Mouse (Mus musculus) embryonic facial prominence, embryonic 10.5 days (tissue): ENCODE data around the gene Mcrs1. TPM values are rescaled to one million over a fixed set of nuclear protein-coding genes. Genes with fewer than 3 reads are reported as not detected.

Experiments used
- DNase-seq: peaks from one replicate; pipeline ENCODE4 v3.0.0-alpha.2; 2017; ENCODE audit warnings: low spot score
- H3K27ac ChIP-seq: fragments of 300-500 bp; sonication (generic); replicated peaks from 2 replicates; pipeline ENCODE4 v1.5.1; 2016; ENCODE audit warnings: mild to moderate bottlenecking
- H3K27me3 ChIP-seq: fragments of 300-500 bp; sonication (generic); replicated peaks from 2 replicates; pipeline ENCODE4 v1.6.1; 2016; ENCODE audit warnings: low read depth, mild to moderate bottlenecking; ENCODE audit not compliant: poor library complexity, severe bottlenecking
- H3K36me3 ChIP-seq: fragments of 300-500 bp; sonication (generic); replicated peaks from 2 replicates; pipeline ENCODE4 v1.6.1; 2016; ENCODE audit warnings: mild to moderate bottlenecking, moderate library complexity
- H3K4me1 ChIP-seq: fragments of 300-500 bp; sonication (generic); 2 replicates; pipeline ENCODE4 v1.6.1; 2016
- H3K4me3 ChIP-seq: fragments of 300-500 bp; sonication (generic); 2 replicates; pipeline ENCODE4 v1.5.1; 2016; ENCODE audit warnings: mild to moderate bottlenecking, moderate library complexity
- H3K9me3 ChIP-seq: fragments of 300-500 bp; sonication (generic); 2 replicates; pipeline ENCODE4 v1.6.1; 2016; ENCODE audit warnings: mild to moderate bottlenecking
- WGBS: fragments of 180-500 bp; shearing (Covaris S2); methylation state at CpG from one replicate; pipeline ENCODE4 v1.1.7; 2016; 5-methylcytosine and 5-hydroxymethylcytosine counted together
- polyA plus RNA-seq: library from polyadenylated mRNA; unstranded; fragments of >200 nt; fragmentation: Nextera tagmentation; extraction: Ambion mirVana; gene quantifications from 2 replicates; pipeline ENCODE4 v1.2.1, GENCODE M21; 2016

Mcrs1 gene
- polyA plus RNA-seq, 1 experiment from 2014 or later = 189 TPM

DNA sequence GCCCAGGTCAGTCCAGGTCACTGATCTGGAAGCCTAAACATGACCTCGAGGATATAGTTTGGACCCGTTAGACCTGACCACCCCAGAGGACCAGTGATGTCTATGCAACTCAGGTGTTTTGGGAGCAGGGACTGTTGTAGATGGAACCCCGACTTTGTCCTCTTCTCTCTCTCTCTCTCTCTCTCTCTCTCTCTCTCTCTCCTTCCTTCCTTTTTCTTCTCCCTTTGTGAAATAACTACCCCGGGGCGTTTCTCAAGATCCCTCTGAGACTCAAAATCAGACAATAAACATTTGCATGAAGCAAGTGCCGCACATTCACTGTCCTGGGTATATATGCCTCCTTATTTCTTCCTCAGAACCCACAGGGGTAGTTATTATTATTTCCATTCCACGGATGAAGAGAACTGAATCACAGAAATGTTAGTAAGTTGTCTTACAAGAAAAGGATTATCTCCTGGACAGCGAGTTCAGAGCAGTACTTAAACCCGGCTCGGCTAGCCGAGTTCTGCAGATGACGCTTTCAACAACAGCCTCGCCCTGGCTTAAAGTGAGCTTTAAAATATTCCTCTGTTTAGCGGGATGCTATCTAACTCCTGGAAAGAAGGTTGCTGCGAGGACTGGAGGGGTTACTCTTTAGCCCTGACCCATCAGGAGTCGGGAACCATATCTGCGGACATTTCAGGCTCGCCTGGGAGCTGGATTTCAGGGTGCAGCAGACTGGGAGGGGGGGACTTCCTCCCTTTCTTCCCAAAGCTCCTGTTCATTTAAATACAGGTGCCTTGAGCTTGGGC lies 28.8 kb downstream of the Mcrs1 start:
- WGBS = 5% methylated on average over 18 of the region's 18 CpGs
- Histone ChIP-seq H3K27ac (no peak overlapping the region), H3K27me3 (peaks cover 89% of the 10 kb centered on the region), H3K4me3 (peak overlapping the region; percentile 57), H3K4me1 (peaks cover 62% of the 10 kb centered on the region), H3K36me3 (no peaks in the 10 kb centered on the region), H3K9me3 (no peaks in the 10 kb centered on the region)
- no peak for DNase-seq

DNA sequence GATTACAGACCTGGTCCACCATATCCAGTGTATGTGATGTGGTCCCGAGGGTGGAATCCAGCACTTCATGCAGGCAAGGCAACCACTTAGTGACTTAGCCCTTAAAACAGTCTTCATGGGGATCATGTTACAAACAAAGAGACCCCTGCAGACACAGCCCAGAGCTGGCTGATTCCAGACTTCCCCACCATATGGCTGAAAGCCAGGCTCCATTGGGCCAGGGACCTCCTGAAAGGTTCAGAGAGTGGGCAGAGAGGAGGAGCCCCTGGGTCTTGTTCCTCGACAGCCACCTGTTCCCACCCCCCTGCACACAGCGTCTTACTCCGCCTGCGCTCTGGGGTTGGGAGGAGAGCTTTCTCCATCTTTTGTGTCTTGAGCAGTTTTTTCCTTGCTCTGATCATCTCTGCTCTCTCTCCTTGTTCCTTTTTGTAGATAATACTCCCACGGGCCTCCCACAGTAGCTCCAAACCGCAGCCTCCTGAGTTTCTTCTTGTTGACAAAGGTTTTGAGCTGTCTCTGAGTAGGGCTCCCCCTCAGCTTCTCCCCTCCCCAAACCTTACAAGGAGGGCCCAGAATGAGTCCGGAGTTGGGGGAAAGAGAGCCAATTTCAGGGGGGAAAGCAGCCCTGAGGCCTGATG lies 30.3 kb downstream of the Mcrs1 start:
- Histone ChIP-seq H3K27me3 (peaks cover 73% of the 10 kb centered on the region), H3K4me3 (peak overlapping the region; percentile 21; the same call in 1 of the 2 replicates)

DNA sequence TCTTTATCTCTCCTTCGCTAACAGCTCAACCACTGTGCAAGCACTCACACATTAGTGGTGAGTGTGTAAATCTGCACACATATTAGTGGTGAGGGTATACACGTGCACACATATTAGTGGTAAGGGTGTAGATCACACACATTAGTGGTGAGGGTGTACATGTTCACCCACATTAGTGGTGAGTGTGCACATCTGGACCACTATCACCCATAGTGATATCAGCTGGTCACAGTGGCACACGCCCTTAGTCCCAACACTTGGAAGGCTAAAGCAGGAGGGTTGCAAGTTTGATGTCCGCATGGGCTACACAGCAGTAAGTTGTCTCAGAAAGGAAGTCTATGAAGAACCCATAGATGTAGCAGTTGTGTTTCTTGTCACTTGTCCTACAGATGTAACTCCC lies 34.1 kb downstream of the Mcrs1 start:
- peaks cover 22% of the 10 kb centered on the region for H3K36me3 ChIP-seq
- H3K4me3 ChIP-seq = no peak overlapping the region
- no peaks in the 10 kb centered on the region for H3K9me3 ChIP-seq
- WGBS = 89% methylated on average over 4 of the region's 4 CpGs
- DNase-seq = no peak
- peaks cover 17% of the 10 kb centered on the region for H3K4me1 ChIP-seq
- H3K27me3 ChIP-seq = peaks cover 35% of the 10 kb centered on the region
- H3K27ac ChIP-seq = no peak overlapping the region

More for the DNA sequence above, 30.3 kb downstream of the Mcrs1 start:
- WGBS = 8% methylated on average over 8 of the region's 8 CpGs
- no peaks in the 10 kb centered on the region for H3K36me3 ChIP-seq
- peak; percentile 69 for DNase-seq
- peaks cover 55% of the 10 kb centered on the region for H3K4me1 ChIP-seq
- 0 out of 2 replicates have a peak overlapping the region, but pooled peaks have one; percentile 14 for H3K27ac ChIP-seq
- no peaks in the 10 kb centered on the region for H3K9me3 ChIP-seq

DNA sequence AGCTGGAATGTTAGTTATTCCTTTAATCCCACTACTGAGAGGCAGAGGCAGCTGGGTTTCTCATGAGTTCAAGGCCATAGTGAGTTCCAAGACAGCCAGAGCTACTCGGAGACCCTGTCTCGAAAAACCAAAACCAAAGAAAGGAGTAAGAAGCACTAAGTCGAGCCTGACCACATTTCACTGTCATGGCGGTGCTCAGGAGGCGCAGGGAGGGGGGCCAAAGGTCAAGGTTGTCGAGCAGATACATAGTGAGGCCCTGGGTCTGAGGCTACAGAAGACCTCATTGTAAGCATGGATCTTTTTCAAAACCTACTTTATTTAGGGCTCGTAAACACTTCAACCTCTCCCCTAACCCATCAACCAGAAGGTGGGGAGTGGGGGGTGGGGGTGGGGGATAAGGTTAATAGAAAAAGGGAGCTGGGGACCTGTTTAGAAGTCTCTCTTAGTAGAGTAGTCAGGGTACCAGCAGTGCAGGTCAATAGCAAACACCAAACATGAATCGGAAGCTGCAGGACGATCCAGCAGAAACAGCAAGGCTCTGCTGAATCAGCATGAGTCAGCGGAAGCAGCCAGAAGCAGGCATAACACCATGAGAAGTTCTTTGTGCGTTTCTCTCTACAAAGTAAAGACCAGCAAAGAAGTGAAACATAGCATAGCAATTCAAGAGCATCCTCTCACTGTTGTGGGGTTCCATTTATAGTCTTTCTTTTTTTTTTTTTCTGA lies 35.9 kb downstream of the Mcrs1 start:
- DNase-seq = no peak
- H3K36me3 ChIP-seq = peaks cover 40% of the 10 kb centered on the region
- 86% methylated on average over 11 of the region's 11 CpGs for WGBS
- no peak overlapping the region for H3K4me3 ChIP-seq
- no peak overlapping the region for H3K27ac ChIP-seq
- no peaks in the 10 kb centered on the region for H3K9me3 ChIP-seq
- H3K4me1 ChIP-seq = no peaks in the 10 kb centered on the region
- H3K27me3 ChIP-seq = peaks cover 18% of the 10 kb centered on the region

DNA sequence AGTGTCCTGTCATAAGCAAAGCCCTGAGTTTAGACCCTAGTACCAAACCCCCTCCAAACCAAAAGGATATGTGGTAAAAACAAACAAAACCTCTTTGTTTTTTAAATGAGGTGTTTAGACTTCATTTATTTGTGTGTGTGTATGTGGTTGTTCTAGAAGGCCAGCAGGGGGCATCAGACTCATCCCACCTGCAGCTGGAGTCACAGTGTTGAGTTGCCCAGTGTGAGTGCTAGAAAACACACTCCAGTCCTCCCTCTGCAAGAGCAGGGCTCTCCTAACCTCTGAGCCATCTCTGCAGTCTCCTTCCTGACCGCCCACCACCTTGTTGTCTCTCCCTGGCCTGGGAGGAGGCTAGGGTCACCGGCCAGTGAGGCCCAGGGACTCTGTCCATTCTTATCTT lies 36.8 kb downstream of the Mcrs1 start:
- Histone ChIP-seq H3K4me1 (no peaks in the 10 kb centered on the region), H3K27ac (no peak overlapping the region), H3K27me3 (peaks cover 8% of the 10 kb centered on the region), H3K36me3 (peaks cover 49% of the 10 kb centered on the region), H3K4me3 (no peak overlapping the region), H3K9me3 (no peaks in the 10 kb centered on the region)
- no peak for DNase-seq
- 75% methylated on average over 2 of the region's 2 CpGs for WGBS

DNA sequence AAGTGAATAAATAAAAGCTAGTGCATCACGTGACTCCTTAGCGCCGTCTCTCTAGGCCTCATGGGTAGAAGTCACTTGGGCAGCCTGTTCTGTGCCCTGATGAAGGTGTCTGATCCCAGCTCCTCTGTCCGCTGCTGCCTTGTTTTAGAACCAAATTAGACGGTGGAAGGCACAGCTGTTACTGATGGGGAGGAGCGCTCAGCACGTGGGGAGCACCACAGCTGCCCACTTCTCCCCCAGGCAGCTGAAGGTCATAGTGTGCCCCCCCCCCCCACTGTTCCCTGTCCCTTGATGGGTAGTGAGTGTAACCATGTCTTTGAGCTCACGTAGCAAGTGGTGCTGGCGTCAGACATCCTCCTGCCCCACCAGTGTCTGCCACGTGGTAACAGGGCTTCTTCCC lies 38.6 kb downstream of the Mcrs1 start:
- Histone ChIP-seq H3K4me1 (no peaks in the 10 kb centered on the region), H3K27ac (no peak overlapping the region), H3K36me3 (peaks cover 67% of the 10 kb centered on the region)

DNA sequence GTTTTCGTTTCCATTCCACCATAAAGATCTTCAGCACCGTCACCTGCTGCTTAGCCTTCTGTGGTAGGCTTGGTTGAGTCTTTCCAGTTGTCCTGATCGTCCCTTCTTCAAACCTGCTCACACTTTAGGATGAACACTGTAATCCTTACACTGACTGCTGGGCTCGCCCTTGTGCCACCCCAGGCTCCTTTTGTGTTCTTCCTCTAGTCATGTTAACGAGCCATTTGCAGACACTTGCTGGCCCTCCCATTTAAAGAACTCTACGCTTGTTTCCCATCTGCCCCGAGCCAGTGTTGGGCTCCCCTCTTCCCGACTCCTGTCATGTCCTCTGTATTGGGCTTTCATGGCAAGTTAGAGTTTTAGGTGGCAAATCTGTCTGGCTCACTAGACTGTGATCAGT lies 45.8 kb downstream of the Mcrs1 start:
- DNase-seq = no peak
- Histone ChIP-seq H3K4me1 (no peaks in the 10 kb centered on the region), H3K9me3 (no peaks in the 10 kb centered on the region), H3K36me3 (peaks cover 93% of the 10 kb centered on the region), H3K27me3 (no peaks in the 10 kb centered on the region), H3K4me3 (no peak overlapping the region), H3K27ac (no peak overlapping the region)
- 75% methylated on average over 8 of the region's 8 CpGs for WGBS

More for the DNA sequence above, 38.6 kb downstream of the Mcrs1 start:
- H3K9me3 ChIP-seq = no peaks in the 10 kb centered on the region
- H3K4me3 ChIP-seq = no peak overlapping the region
- no peak for DNase-seq
- WGBS = 91% methylated on average over 10 of the region's 10 CpGs
- no peaks in the 10 kb centered on the region for H3K27me3 ChIP-seq

DNA sequence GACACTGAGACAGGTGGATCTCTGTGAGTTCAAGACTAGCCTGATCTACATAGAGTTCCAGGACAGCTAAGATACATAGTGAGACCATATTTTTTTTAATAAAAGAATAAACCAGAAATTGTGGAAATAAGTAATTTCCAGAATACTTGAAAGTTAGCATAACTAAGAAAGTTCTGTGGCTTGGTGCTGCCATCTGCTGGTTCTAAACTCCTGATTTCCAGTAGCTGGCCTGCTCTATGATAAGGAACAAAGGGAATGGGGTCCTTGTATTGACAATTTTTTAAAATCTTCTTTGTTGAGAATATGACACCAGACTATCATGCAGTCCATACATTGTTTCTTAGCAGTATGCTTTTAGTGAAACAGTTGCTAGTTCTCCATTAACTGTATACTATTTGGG lies 53.0 kb downstream of the Mcrs1 start:
- peaks cover 90% of the 10 kb centered on the region for H3K36me3 ChIP-seq
- no peak overlapping the region for H3K27ac ChIP-seq
- H3K4me3 ChIP-seq = no peak overlapping the region
- H3K27me3 ChIP-seq = no peaks in the 10 kb centered on the region
- no peaks in the 10 kb centered on the region for H3K9me3 ChIP-seq
- H3K4me1 ChIP-seq = no peaks in the 10 kb centered on the region
- no peak for DNase-seq

DNA sequence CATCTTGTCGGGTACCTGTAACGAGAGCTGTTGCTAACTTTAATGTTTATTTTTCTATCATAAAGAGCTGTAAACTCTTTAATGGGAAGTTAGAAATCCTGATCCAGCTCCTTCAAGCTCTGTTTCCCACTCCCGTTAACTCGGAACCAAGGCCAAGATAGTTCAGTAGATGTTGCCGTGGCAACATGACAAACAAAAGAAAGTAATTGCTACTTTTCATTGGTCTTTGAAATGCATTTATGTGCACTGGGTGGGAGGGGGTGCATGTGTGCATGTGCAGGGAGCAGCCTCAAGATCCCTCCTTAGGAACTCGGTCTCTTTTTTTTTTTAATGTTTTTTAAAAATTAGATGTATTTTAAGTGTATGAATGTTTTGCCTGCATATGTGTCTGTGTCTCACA lies 56.7 kb downstream of the Mcrs1 start:
- no peak for DNase-seq

DNA sequence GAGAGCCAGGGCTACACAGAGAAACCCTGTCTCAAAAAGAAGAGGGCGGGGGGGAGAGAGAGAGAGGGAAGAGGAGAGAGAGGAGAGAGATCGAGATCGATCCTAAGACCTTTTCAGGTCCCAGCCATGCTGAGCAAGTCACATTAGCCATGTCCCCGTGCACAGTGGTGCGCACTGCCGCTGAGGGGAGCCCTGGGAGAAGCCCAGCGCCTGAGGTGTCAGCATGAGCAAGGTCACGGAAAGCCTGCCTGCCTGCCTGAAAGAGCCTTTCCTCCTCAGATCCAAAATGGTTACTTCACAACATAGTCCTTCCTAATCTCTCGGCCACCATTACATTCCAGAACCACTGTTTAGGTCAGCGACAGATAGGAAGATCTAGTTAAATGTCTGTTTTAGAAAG lies 57.4 kb downstream of the Mcrs1 start:
- H3K9me3 ChIP-seq = no peaks in the 10 kb centered on the region
- no peak overlapping the region for H3K27ac ChIP-seq
- no peaks in the 10 kb centered on the region for H3K4me1 ChIP-seq
- no peaks in the 10 kb centered on the region for H3K27me3 ChIP-seq
- 92% methylated on average over 10 of the region's 10 CpGs for WGBS
- no peak overlapping the region for H3K4me3 ChIP-seq
- H3K36me3 ChIP-seq = peaks cover 92% of the 10 kb centered on the region
- no peak for DNase-seq

More for the DNA sequence above, 56.7 kb downstream of the Mcrs1 start:
- H3K9me3 ChIP-seq = no peaks in the 10 kb centered on the region
- H3K4me1 ChIP-seq = no peaks in the 10 kb centered on the region
- no peak overlapping the region for H3K4me3 ChIP-seq
- peaks cover 92% of the 10 kb centered on the region for H3K36me3 ChIP-seq
- WGBS = 79% methylated on average over 6 of the region's 6 CpGs
- H3K27ac ChIP-seq = no peak overlapping the region
- no peaks in the 10 kb centered on the region for H3K27me3 ChIP-seq
